Mouse (Mus musculus): ENCODE data around the gene Grk5. TPM values are rescaled to one million over a fixed set of nuclear protein-coding genes. Genes with fewer than 3 reads are reported as not detected.

Grk5 gene
- polyA plus RNA-seq, 1 experiment from 2014 or later, result 3.2 TPM

- H3K27ac ChIP-seq, result peak overlapping the region; percentile 56
- H3K4me1 ChIP-seq (replicated peaks), result peaks cover 15% of the 10 kb centered on the region
- H3K9me3 ChIP-seq (replicated peaks), result no peaks in the 10 kb centered on the region
- H3K9ac ChIP-seq, result no peak overlapping the region
- H3K27me3 ChIP-seq, result no peaks in the 10 kb centered on the region
- 84% methylated on average over 3 of the region's 3 CpGs for WGBS
- H3K4me2 ChIP-seq, result no peak overlapping the region
- ATAC-seq (replicated peaks; ENCODE audit: insufficient number of reproducible peaks, insufficient read depth, low FRiP score, low read depth), result no peak
- no peaks in the 10 kb centered on the region for H3K36me3 ChIP-seq
- no peak overlapping the region for H3K4me3 ChIP-seq
These were observed 132.5 kb downstream of the Grk5 start for GRCm38 (mm10) chr19:61021939-61022566.

DNA sequence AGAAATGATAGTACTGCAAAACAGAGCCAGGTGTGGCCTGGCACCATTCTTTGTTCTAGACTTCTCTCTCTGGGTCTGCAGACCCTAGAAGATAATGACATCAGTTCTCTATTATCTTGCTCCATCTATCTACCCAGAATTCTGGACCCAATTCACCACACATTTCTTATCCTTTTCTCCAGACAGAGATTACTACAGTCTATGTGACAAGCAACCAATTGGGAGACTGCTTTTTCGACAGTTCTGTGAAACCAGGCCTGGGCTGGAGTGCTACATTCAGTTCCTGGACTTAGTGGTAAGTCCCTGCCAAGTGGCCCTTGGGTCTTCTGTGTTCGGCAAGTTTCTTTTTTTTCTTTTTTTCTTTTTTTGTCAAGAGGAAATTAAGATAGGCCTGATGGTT is 142.0 kb downstream of the Grk5 start:
- ATAC-seq (replicated peaks; ENCODE audit: insufficient number of reproducible peaks, insufficient read depth, low FRiP score, low read depth), result no peak
- no peak overlapping the region for H3K4me3 ChIP-seq
- H3K27ac ChIP-seq, result no peak overlapping the region
- no peaks in the 10 kb centered on the region for H3K27me3 ChIP-seq
- 72% methylated on average over 2 of the region's 2 CpGs for WGBS
- H3K9me3 ChIP-seq (replicated peaks), result no peaks in the 10 kb centered on the region
- H3K4me1 ChIP-seq (replicated peaks), result peaks cover 11% of the 10 kb centered on the region; the same call in 1 of the 2 replicates
- H3K4me2 ChIP-seq, result no peak overlapping the region
- no peaks in the 10 kb centered on the region for H3K36me3 ChIP-seq
- H3K9ac ChIP-seq, result no peak overlapping the region

DNA sequence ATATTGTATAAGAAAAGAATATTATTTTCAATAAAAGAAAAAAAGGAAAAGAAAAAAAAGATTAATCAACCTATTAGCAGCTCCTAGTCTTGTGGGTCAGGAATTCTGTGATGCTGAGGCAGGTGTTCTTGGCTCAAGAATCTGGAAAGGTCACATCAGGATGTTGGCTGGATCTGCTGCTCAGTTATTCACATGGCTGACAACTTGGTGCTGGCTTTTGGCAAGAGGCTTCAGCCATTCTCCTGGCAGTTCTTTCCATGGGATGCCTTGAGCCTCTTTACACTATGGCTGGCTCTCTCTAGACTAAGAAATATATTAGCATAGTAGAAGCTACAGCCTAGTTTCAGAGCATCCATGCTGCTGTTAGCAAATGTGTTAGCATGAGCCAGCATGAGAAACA is 149.6 kb downstream of the Grk5 start:
- H3K4me3 ChIP-seq, result no peak overlapping the region
- H3K4me2 ChIP-seq, result no peak overlapping the region
- H3K9ac ChIP-seq, result no peak overlapping the region
- no peak for ATAC-seq (replicated peaks; ENCODE audit: insufficient number of reproducible peaks, insufficient read depth, low FRiP score, low read depth)
- H3K27ac ChIP-seq, result no peak overlapping the region
- no peaks in the 10 kb centered on the region for H3K27me3 ChIP-seq
- no peaks in the 10 kb centered on the region for H3K4me1 ChIP-seq (replicated peaks)
- H3K9me3 ChIP-seq (replicated peaks), result no peaks in the 10 kb centered on the region
- no peaks in the 10 kb centered on the region for H3K36me3 ChIP-seq

DNA sequence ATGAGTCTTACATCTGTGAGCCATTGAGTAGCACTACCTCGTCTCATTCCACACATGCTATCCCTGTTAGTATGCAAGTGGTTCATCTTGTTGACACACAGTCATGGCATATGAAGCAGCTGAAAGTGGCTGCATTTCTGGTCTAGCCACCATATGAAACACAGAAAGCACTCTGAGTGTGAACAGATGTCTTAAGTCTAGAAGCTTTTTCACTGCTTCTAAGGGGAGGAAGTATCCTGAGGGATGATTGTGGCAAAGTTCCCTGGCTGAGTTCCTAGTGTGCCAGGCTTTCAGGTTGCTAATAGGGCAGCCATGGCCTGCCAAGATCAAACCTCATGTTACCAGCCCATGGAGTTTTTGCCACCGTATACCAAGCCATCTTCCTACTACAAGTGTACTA is 159.1 kb downstream of the Grk5 start:
- Histone ChIP-seq H3K27me3 (no peaks in the 10 kb centered on the region), H3K36me3 (no peaks in the 10 kb centered on the region), H3K4me3 (no peak overlapping the region), H3K27ac (no peak overlapping the region), H3K9ac (no peak overlapping the region), H3K9me3 (replicated peaks) (no peaks in the 10 kb centered on the region), H3K4me1 (replicated peaks) (0 out of 2 replicates have a peak, but pooled peaks cover 5% of the 10 kb centered on the region), H3K4me2 (no peak overlapping the region)
- WGBS, result 83% methylated on average over 2 of the region's 2 CpGs
- ATAC-seq (replicated peaks; ENCODE audit: insufficient number of reproducible peaks, insufficient read depth, low FRiP score, low read depth), result no peak

DNA sequence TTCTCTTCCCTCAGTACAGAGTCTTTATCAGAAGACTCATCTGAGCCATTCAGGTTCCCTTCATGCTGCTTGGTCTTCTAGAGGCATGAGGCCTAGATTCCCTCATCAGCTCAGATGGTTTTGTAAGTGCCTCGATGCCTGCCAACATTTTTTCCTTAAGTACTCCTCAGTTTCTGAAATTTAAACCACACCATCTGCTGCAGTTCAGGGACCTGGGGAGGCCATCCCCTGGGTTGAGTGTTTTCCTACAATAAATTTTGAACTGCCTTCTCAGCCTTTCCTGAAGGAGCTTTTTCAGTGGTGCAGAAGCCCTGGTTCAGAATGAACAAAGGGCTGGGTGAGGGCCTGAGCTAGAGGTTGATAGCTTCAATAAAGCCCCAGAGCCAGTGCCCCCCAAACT is 159.9 kb downstream of the Grk5 start:
- no peak for ATAC-seq (replicated peaks; ENCODE audit: insufficient number of reproducible peaks, insufficient read depth, low FRiP score, low read depth)

GRCm38 (mm10) chr19:61051151-61051550 is 161.6 kb downstream of the Grk5 start:
- H3K9me3 ChIP-seq (replicated peaks), result no peaks in the 10 kb centered on the region
- WGBS, result 100% methylated on average over 1 of the region's 1 CpGs
- no peak overlapping the region for H3K9ac ChIP-seq
- H3K36me3 ChIP-seq, result no peaks in the 10 kb centered on the region
- no peaks in the 10 kb centered on the region for H3K27me3 ChIP-seq
- H3K27ac ChIP-seq, result no peak overlapping the region
- ATAC-seq (replicated peaks; ENCODE audit: insufficient number of reproducible peaks, insufficient read depth, low FRiP score, low read depth), result no peak
- 0 out of 2 replicates have a peak, but pooled peaks cover 5% of the 10 kb centered on the region for H3K4me1 ChIP-seq (replicated peaks)
- no peak overlapping the region for H3K4me2 ChIP-seq
- no peak overlapping the region for H3K4me3 ChIP-seq

More for the DNA sequence above, 159.9 kb downstream of the Grk5 start:
- Histone ChIP-seq H3K9me3 (replicated peaks) (no peaks in the 10 kb centered on the region), H3K36me3 (no peaks in the 10 kb centered on the region), H3K27ac (no peak overlapping the region), H3K27me3 (no peaks in the 10 kb centered on the region), H3K9ac (no peak overlapping the region), H3K4me1 (replicated peaks) (0 out of 2 replicates have a peak, but pooled peaks cover 5% of the 10 kb centered on the region), H3K4me3 (no peak overlapping the region), H3K4me2 (no peak overlapping the region)
- 73% methylated on average over 1 of the region's 1 CpGs for WGBS

DNA sequence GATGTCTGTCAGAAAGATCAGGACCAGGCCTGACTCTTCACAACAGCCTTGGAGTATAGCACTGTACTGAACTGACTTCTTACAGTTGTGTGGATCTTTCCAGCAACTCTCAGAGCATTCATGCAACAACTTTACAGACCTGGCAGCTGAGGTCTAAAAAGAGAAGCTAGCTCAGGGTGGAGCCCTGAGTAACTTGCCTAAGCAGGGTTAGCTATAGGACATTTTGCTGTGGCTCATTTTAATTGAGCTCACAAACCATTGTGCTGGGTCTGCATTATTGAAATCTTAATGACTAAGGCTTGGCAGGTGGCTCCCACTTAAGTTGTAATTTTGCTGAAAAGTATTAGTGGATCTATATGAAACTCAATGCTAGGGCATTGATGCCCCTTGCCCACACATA is 162.5 kb downstream of the Grk5 start:
- H3K9ac ChIP-seq, result no peak overlapping the region
- H3K4me3 ChIP-seq, result no peak overlapping the region
- H3K27ac ChIP-seq, result no peak overlapping the region
- no peak for ATAC-seq (replicated peaks; ENCODE audit: insufficient number of reproducible peaks, insufficient read depth, low FRiP score, low read depth)
- 0 out of 2 replicates have a peak, but pooled peaks cover 7% of the 10 kb centered on the region for H3K4me1 ChIP-seq (replicated peaks)
- no peaks in the 10 kb centered on the region for H3K36me3 ChIP-seq
- H3K9me3 ChIP-seq (replicated peaks), result no peaks in the 10 kb centered on the region
- H3K27me3 ChIP-seq, result no peaks in the 10 kb centered on the region
- H3K4me2 ChIP-seq, result no peak overlapping the region

GRCm38 (mm10) chr19:61052786-61053185 is 163.2 kb downstream of the Grk5 start:
- H3K27me3 ChIP-seq, result no peaks in the 10 kb centered on the region
- no peaks in the 10 kb centered on the region for H3K36me3 ChIP-seq
- no peak overlapping the region for H3K4me3 ChIP-seq
- H3K9me3 ChIP-seq (replicated peaks), result no peaks in the 10 kb centered on the region
- H3K9ac ChIP-seq, result no peak overlapping the region
- no peak for ATAC-seq (replicated peaks; ENCODE audit: insufficient number of reproducible peaks, insufficient read depth, low FRiP score, low read depth)
- H3K4me1 ChIP-seq (replicated peaks), result peaks cover 13% of the 10 kb centered on the region; the same call in 1 of the 2 replicates
- no peak overlapping the region for H3K4me2 ChIP-seq
- H3K27ac ChIP-seq, result no peak overlapping the region

- 0 out of 2 replicates have a peak overlapping the region, but pooled peaks have one; percentile 3 for H3K27ac ChIP-seq
- H3K4me1 ChIP-seq (replicated peaks), result peaks cover 11% of the 10 kb centered on the region; the same call in 1 of the 2 replicates
- 56% methylated on average over 5 of the region's 5 CpGs for WGBS
- ATAC-seq (replicated peaks; ENCODE audit: insufficient number of reproducible peaks, insufficient read depth, low FRiP score, low read depth), result no peak
- H3K27me3 ChIP-seq, result no peaks in the 10 kb centered on the region
- H3K4me3 ChIP-seq, result no peak overlapping the region
- no peak overlapping the region for H3K9ac ChIP-seq
- H3K9me3 ChIP-seq (replicated peaks), result no peaks in the 10 kb centered on the region
- no peak overlapping the region for H3K4me2 ChIP-seq
- no peaks in the 10 kb centered on the region for H3K36me3 ChIP-seq
These were observed 167.3 kb downstream of the Grk5 start for GRCm38 (mm10) chr19:61056783-61057410.

GRCm38 (mm10) chr19:61057581-61057980 is 168.0 kb downstream of the Grk5 start:
- no peaks in the 10 kb centered on the region for H3K36me3 ChIP-seq
- no peak overlapping the region for H3K4me3 ChIP-seq
- no peaks in the 10 kb centered on the region for H3K27me3 ChIP-seq
- WGBS, result 44% methylated on average over 3 of the region's 3 CpGs
- no peak overlapping the region for H3K4me2 ChIP-seq
- no peaks in the 10 kb centered on the region for H3K9me3 ChIP-seq (replicated peaks)
- H3K9ac ChIP-seq, result no peak overlapping the region
- H3K27ac ChIP-seq, result no peak overlapping the region
- no peak; the same call in 1 of the 2 replicates for ATAC-seq (replicated peaks; ENCODE audit: insufficient number of reproducible peaks, insufficient read depth, low FRiP score, low read depth)
- H3K4me1 ChIP-seq (replicated peaks), result peaks cover 8% of the 10 kb centered on the region; the same call in 1 of the 2 replicates

DNA sequence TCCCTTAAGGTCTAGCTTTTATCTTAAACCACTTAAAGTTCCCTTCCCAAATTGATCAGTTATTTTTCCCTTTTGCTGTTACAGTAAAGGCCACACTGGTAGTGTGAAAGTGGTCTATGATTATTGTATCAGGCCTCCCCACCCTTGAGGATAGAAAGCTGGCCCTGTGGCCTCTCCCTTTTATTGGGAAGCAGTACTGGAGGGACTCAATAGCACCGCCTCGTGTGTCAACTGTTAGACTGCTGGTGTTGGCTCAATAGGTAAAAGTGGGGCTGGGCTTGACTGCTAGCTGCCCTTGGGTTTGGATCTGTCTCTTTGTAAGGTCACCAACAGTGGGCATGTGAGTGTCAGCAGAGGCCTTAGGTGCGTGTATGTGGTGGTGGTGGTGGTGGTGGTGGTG is 174.8 kb downstream of the Grk5 start:
- Histone ChIP-seq H3K9me3 (replicated peaks) (no peaks in the 10 kb centered on the region), H3K27ac (no peak overlapping the region), H3K4me1 (replicated peaks) (no peaks in the 10 kb centered on the region), H3K9ac (no peak overlapping the region), H3K27me3 (no peaks in the 10 kb centered on the region), H3K4me3 (no peak overlapping the region), H3K36me3 (peaks cover 5% of the 10 kb centered on the region; the same call in 1 of the 2 replicates), H3K4me2 (no peak overlapping the region)
- ATAC-seq (replicated peaks; ENCODE audit: insufficient number of reproducible peaks, insufficient read depth, low FRiP score, low read depth), result no peak
- WGBS, result 90% methylated on average over 3 of the region's 3 CpGs

DNA sequence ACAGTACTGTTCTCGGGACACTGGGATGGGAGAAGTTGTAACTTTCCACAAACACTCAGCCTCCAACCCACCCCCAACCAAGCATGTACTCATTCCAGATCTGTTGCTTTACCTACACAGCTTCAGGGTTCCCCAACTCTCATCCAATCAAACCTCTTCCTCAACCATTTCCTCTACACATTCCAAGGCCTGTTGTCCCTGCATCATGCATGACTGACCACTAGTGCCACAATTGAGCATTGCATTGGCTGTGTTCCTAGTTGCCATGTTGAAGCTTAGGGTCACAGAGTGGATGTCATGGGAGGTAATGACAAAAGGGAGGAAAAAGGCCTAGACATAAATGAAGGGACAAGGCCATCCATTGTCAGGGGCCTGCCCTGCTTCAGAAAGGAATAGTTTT is 175.5 kb downstream of the Grk5 start:
- Histone ChIP-seq H3K36me3 (peaks cover 5% of the 10 kb centered on the region; the same call in 1 of the 2 replicates), H3K9me3 (replicated peaks) (no peaks in the 10 kb centered on the region), H3K9ac (no peak overlapping the region), H3K4me3 (no peak overlapping the region), H3K27ac (no peak overlapping the region), H3K4me2 (no peak overlapping the region), H3K4me1 (replicated peaks) (no peaks in the 10 kb centered on the region), H3K27me3 (no peaks in the 10 kb centered on the region)
- no peak for ATAC-seq (replicated peaks; ENCODE audit: insufficient number of reproducible peaks, insufficient read depth, low FRiP score, low read depth)
- 82% methylated on average over 1 of the region's 1 CpGs for WGBS

All from heart, embryonic 15.5 days (tissue).